Mouse (Mus musculus) C2C12 (cell line): ENCODE measurements around the gene Hacl1.

Experiments used
- CTCF ChIP-seq: IDR thresholded peaks from one replicate; pipeline ENCODE4 v1.5.1; 2011; ENCODE audit not compliant: control insufficient read depth, insufficient read depth, insufficient read length
- MAX ChIP-seq: IDR thresholded peaks from one replicate; pipeline ENCODE4 v1.6.1; 2011; ENCODE audit warnings: mild to moderate bottlenecking, control low read depth
- MYOD1 ChIP-seq: IDR thresholded peaks from one replicate; pipeline ENCODE4 v1.6.1; 2011; ENCODE audit warnings: low read depth; ENCODE audit not compliant: control insufficient read depth, insufficient read length
- USF1 ChIP-seq: IDR thresholded peaks from one replicate; pipeline ENCODE4 v1.6.1; 2011; ENCODE audit warnings: low read depth, mild to moderate bottlenecking, control low read depth, moderate library complexity

DNA sequence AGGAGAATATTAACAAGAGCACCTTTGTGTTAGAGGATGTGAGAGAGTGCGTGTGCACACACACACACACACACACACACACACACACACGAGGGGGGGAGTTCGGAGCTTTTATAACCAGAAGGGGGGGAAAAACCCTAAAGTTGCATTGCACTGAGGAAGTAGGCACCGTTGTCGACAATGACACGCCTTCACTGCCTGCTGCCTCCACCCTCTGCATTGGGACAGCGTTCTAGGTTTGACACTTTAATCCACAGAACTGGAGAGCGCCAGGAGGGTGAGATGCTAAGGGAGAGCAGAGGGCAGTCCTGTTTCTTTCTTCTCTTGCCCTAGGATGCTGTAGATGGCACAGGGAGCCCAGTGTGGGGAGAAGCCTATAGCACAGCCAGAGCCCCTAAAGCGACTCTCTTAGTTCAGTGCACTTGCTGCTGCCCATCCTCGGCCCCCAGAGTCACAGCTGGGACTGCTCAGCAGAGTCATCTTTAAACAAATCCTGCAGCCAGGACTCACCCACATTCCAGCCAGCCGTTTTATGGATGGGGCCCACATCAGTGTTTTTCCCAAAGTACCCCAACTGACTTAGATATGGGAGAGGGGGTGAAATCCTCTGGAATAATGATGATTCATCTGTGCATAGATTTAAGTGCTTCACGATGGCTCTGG lies 23.9 kb upstream of the Hacl1 start:
- no peak for TF ChIP-seq MAX
- no peak for TF ChIP-seq CTCF
- no peak for TF ChIP-seq USF1
- TF ChIP-seq MYOD1: peak; percentile 30
